Mouse (Mus musculus) MEL (cell line): ENCODE results near the gene Sap30l.

Experiments
- EP300 ChIP-seq, 2 experiments: IDR thresholded peaks; 2 replicates each; pipeline ENCODE4 v1.6.1; 2011; ENCODE audit warnings: improper control_type of control experiment in 2 of 2, low read length in 2 of 2, low read depth in 1 of 2, mild to moderate bottlenecking in 1 of 2
- NRF1 ChIP-seq: IDR thresholded peaks from 2 replicates; pipeline ENCODE4 v1.6.1; 2014; ENCODE audit warnings: low read depth, mild to moderate bottlenecking, inconsistent platforms, low read length, improper control_type of control experiment, moderate library complexity; ENCODE audit not compliant: poor library complexity, insufficient read depth, severe bottlenecking
- TCF12 ChIP-seq: IDR thresholded peaks from 2 replicates; pipeline ENCODE4 v1.6.1; 2014; ENCODE audit warnings: low read depth, mild to moderate bottlenecking, inconsistent platforms, low read length, improper control_type of control experiment, moderate library complexity

- TF ChIP-seq NRF1 = no peak
- no peak for TF ChIP-seq TCF12
- TF ChIP-seq EP300 (IDR thresholded peaks at IDR 0.05; ENCODE audit: low read depth in 1 of 2, low read length in 2 of 2) = no peak
Measured at GRCm38 (mm10) chr11:57797828-57798227, 3.6 kb upstream of the Sap30l start.
